Mouse (Mus musculus) limb, embryonic 11.5 days (tissue): ENCODE measurements around the gene Acads. TPM values are rescaled to one million over a fixed set of nuclear protein-coding genes. Genes with fewer than 3 reads are reported as not detected.
A peak's percentile ranks its signal among the peaks of the same experiment; 100 is the strongest.
"Not testable (repeated sequence)": the region's sequence is repeated elsewhere in the genome, so short reads cannot be mapped to it uniquely, and the experiment has no call there.

Source experiments
- ATAC-seq: fragments of 200-750 bp; cut with Nextera tagmentation; 2 replicates; pipeline ENCODE4 v1.8.0; 2017; ENCODE audit warnings: low read depth; ENCODE audit not compliant: insufficient number of reproducible peaks, low FRiP score, low TSS enrichment
- DNase-seq: peaks from one replicate; pipeline ENCODE4 v3.0.0-alpha.2; 2015; ENCODE audit warnings: low spot score
- H3K27ac ChIP-seq: fragments of 300-500 bp; sonication (generic); replicated peaks from 2 replicates; pipeline ENCODE4 v1.5.1; 2014; ENCODE audit warnings: low read depth, mild to moderate bottlenecking, low read length
- H3K27me3 ChIP-seq: fragments of 300-500 bp; sonication (generic); 2 replicates; pipeline ENCODE4 v1.6.1; 2014; ENCODE audit warnings: mild to moderate bottlenecking, low read length, mixed read lengths; ENCODE audit not compliant: control insufficient read depth, insufficient read depth
- H3K36me3 ChIP-seq: fragments of 300-500 bp; sonication (generic); 2 replicates; pipeline ENCODE4 v1.6.1; 2014; ENCODE audit warnings: mild to moderate bottlenecking, low read length, moderate library complexity, mixed read lengths; ENCODE audit not compliant: control insufficient read depth, insufficient read depth
- H3K4me1 ChIP-seq: fragments of 300-500 bp; sonication (generic); 2 replicates; pipeline ENCODE4 v1.6.1; 2014; ENCODE audit warnings: low read length, mixed read lengths; ENCODE audit not compliant: control insufficient read depth, insufficient read depth
- H3K4me2 ChIP-seq: fragments of 300-500 bp; sonication (generic); 2 replicates; pipeline ENCODE4 v1.6.1; 2014; ENCODE audit warnings: low read depth, mild to moderate bottlenecking, moderate library complexity; ENCODE audit not compliant: severe bottlenecking
- H3K4me3 ChIP-seq: fragments of 300-500 bp; sonication (generic); 2 replicates; pipeline ENCODE4 v1.5.1; 2014; ENCODE audit warnings: low read depth, low read length
- H3K9ac ChIP-seq: fragments of 300-500 bp; sonication (generic); 2 replicates; pipeline ENCODE4 v1.6.1; 2014; ENCODE audit warnings: mild to moderate bottlenecking, low read length
- H3K9me3 ChIP-seq: fragments of 300-500 bp; sonication (generic); 2 replicates; pipeline ENCODE4 v1.6.1; 2016; ENCODE audit warnings: low read length; ENCODE audit not compliant: control insufficient read depth
- WGBS: fragments of 180-500 bp; shearing (Covaris S2); extraction: QIAGEN DNeasy Blood & Tissue Kit; methylation state at CpG from one replicate; pipeline ENCODE4 v1.1.7; 2014; 5-methylcytosine and 5-hydroxymethylcytosine counted together
- polyA plus RNA-seq: library from polyadenylated mRNA; unstranded; fragments of >200 nt; fragmentation: Nextera tagmentation; extraction: Ambion mirVana; gene quantifications from 2 replicates; pipeline ENCODE4 v1.2.1, GENCODE M21; 2014

Gene Acads
- polyA plus RNA-seq, 1 experiment from 2014 or later = 49.3 TPM

- DNase-seq (no peak), ATAC-seq (no peak)
- Histone ChIP-seq H3K4me2 (peak overlapping the region; percentile 81; the same call in 1 of the 2 replicates), H3K27me3 (no peaks in the 10 kb centered on the region), H3K9ac (no peak overlapping the region), H3K9me3 (no peaks in the 10 kb centered on the region; the same call in 1 of the 2 replicates), H3K4me3 (no peak overlapping the region; the same call in 1 of the 2 replicates), H3K4me1 (peaks cover 19% of the 10 kb centered on the region), H3K36me3 (peaks cover 9% of the 10 kb centered on the region), H3K27ac (peak overlapping the region; percentile 10; the same call in 1 of the 2 replicates)
- 80% methylated on average over 13 of the region's 13 CpGs for WGBS
Observed at GRCm38 (mm10) chr5:115155156-115155631, 36.0 kb upstream of the Acads start.

DNA sequence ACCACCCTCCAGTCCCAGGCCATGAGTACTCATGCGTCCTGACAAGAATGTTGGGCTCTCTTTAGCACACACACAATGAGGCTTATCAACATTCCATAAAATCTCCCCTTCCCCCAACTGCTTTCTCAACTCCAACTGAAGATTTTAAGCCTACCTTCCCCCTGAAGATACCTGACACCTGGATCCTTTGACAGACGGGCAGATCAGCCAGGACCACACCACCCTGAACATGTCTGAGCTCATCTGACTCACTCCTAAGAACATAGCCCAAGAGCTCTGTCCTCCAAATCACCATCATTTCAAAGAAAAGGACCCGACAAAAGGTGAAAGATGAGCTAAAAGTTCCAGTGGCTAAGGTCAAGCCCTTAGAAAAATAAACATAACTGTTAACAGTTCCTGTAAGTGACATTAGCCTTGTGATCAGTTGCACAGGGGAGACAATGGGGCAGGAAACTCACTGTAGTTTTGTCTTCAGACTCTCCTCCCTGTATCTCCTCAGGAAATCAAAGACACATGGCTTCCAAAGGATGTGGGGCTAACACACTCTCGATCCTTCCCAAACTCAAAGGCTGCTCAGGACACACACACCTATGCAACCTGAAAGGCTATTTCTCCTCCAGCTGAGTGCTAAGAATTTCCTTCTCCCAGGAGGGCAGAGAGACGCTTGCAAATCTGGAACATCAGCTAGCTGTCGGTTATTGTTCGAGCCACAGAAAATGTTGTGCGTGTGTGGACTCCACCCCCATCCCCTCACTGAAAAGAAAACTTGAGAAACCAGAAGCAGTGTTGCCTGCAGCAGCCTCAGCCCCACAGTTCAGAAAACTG, 33.2 kb upstream of the Acads start:
- Histone ChIP-seq H3K9ac (no peak overlapping the region), H3K36me3 (peaks cover 29% of the 10 kb centered on the region), H3K4me3 (no peak overlapping the region), H3K27ac (peak overlapping the region; percentile 30; the same call in 1 of the 2 replicates), H3K4me1 (peaks cover 19% of the 10 kb centered on the region), H3K27me3 (no peaks in the 10 kb centered on the region), H3K4me2 (no peak overlapping the region), H3K9me3 (no peaks in the 10 kb centered on the region; the same call in 1 of the 2 replicates)
- 55% methylated on average over 8 of the region's 8 CpGs for WGBS
- DNase-seq (no peak), ATAC-seq (no peak)

DNA sequence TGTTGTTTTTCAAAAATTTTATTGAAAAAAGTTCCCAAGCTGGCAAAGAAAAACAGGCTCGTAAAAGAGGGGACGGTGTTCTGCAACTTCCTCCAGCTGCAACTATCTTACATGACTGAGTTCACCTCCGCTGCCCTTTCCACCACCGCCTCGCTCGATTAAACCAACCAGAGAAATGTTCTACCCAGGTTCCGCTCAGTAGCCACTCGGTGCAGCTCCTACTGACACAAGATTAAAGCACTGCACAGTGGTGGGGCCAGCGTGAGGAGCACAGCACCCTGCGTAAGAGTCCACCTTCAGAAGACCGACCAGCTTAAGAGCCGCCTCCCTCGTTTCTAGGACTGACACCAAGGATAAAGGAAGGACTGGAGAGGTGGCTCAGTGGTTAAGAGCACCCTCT, 32.3 kb upstream of the Acads start:
- DNase-seq = no peak
- ATAC-seq = no peak
- H3K27ac ChIP-seq = no peak overlapping the region
- H3K9ac ChIP-seq = no peak overlapping the region
- WGBS = 82% methylated on average over 13 of the region's 13 CpGs
- peaks cover 29% of the 10 kb centered on the region for H3K36me3 ChIP-seq
- H3K4me2 ChIP-seq = no peak overlapping the region
- peaks cover 18% of the 10 kb centered on the region for H3K4me1 ChIP-seq
- H3K27me3 ChIP-seq = no peaks in the 10 kb centered on the region
- no peak overlapping the region for H3K4me3 ChIP-seq
- H3K9me3 ChIP-seq = no peaks in the 10 kb centered on the region; the same call in 1 of the 2 replicates

- H3K36me3 ChIP-seq = peaks cover 29% of the 10 kb centered on the region
- no peak overlapping the region for H3K9ac ChIP-seq
- ATAC-seq (no peak), DNase-seq (no peak)
- no peak overlapping the region for H3K4me2 ChIP-seq
- no peak overlapping the region for H3K27ac ChIP-seq
- no peaks in the 10 kb centered on the region for H3K27me3 ChIP-seq
- no peak overlapping the region for H3K4me3 ChIP-seq
- 67% methylated on average over 5 of the region's 5 CpGs for WGBS
- H3K9me3 ChIP-seq = no peaks in the 10 kb centered on the region; the same call in 1 of the 2 replicates
- peaks cover 13% of the 10 kb centered on the region for H3K4me1 ChIP-seq
Observed at GRCm38 (mm10) chr5:115150991-115151390, 31.8 kb upstream of the Acads start.

GRCm38 (mm10) chr5:115149675-115150459, 30.7 kb upstream of the Acads start:
- H3K4me1 ChIP-seq = peaks cover 2% of the 10 kb centered on the region
- H3K27me3 ChIP-seq = no peaks in the 10 kb centered on the region
- DNase-seq (no peak), ATAC-seq (no peak)
- H3K4me2 ChIP-seq = no peak overlapping the region
- H3K9ac ChIP-seq = no peak overlapping the region
- no peak overlapping the region for H3K27ac ChIP-seq
- no peak overlapping the region for H3K4me3 ChIP-seq
- H3K36me3 ChIP-seq = peaks cover 31% of the 10 kb centered on the region
- 92% methylated on average over 14 of the region's 14 CpGs for WGBS
- no peaks in the 10 kb centered on the region; the same call in 1 of the 2 replicates for H3K9me3 ChIP-seq

DNA sequence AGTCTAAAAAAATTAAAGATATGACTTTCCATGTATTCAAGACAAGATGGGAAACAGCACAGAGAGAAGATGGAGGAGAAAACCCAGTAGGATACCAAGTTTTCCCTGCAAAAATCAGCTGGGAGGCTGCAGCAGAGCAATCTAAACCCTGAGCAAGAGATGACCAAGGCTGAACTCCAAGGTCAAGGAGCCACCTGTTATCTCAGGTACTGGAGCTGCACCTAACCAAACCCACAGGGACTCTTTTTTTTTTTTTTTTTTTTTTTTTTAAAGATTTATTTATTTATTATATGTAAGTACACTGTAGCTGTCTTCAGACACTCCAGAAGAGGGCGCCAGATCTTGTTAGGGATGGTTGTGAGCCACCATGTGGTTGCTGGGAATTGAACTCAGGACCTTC, 29.7 kb upstream of the Acads start:
- H3K27me3 ChIP-seq, H3K9me3 ChIP-seq, H3K4me2 ChIP-seq, DNase-seq, H3K9ac ChIP-seq, H3K4me1 ChIP-seq, ATAC-seq, H3K4me3 ChIP-seq, H3K27ac ChIP-seq: not testable (repeated sequence)
- no CpG with 5 or more reads among the region's 1 CpGs for WGBS
- peaks cover 31% of the 10 kb centered on the region for H3K36me3 ChIP-seq

- DNase-seq = no peak
- Histone ChIP-seq H3K4me3 (no peak overlapping the region), H3K27me3 (no peaks in the 10 kb centered on the region), H3K9me3 (no peaks in the 10 kb centered on the region; the same call in 1 of the 2 replicates), H3K27ac (no peak overlapping the region), H3K36me3 (peaks cover 31% of the 10 kb centered on the region), H3K9ac (no peak overlapping the region), H3K4me2 (no peak overlapping the region), H3K4me1 (peaks cover 2% of the 10 kb centered on the region; the same call in 1 of the 2 replicates)
- 93% methylated on average over 8 of the region's 8 CpGs for WGBS
- no peak for ATAC-seq
Observed at GRCm38 (mm10) chr5:115148378-115148777, 29.2 kb upstream of the Acads start.

GRCm38 (mm10) chr5:115147388-115147787, 28.2 kb upstream of the Acads start:
- WGBS = 82% methylated on average over 3 of the region's 3 CpGs

More at GRCm38 (mm10) chr5:115147388-115147787, 28.2 kb upstream of the Acads start:
- Histone ChIP-seq H3K36me3 (peaks cover 31% of the 10 kb centered on the region), H3K4me2 (no peak overlapping the region), H3K4me1 (no peaks in the 10 kb centered on the region; the same call in 1 of the 2 replicates), H3K27me3 (no peaks in the 10 kb centered on the region), H3K9me3 (no peaks in the 10 kb centered on the region; the same call in 1 of the 2 replicates), H3K4me3 (no peak overlapping the region), H3K27ac (no peak overlapping the region), H3K9ac (no peak overlapping the region)
- ATAC-seq (no peak), DNase-seq (no peak)
